Mouse (Mus musculus): ENCODE results near the gene Dlg5.

Dlg5 gene

DNA sequence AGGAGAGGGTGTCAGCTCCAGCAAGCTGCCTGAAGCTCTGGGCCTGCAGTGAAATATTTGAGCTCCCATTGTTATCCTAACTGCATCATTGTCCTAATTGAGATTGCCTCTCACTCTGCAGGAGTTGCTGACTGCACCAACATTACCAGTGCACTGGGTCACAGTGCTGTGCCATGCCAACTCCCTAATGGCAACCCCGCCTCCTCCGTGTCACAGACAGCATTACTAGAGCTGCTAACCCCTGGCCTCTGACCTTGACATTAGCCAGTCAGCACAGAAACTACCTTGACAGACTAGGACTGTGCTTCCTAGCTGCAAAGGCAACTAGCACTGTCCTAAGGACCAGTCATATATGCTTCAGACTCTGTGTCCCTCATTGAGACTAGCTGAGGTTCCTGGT, 139.0 kb downstream of the Dlg5 start:
- no peak for DNase-seq (ENCODE audit: low spot score)

DNA sequence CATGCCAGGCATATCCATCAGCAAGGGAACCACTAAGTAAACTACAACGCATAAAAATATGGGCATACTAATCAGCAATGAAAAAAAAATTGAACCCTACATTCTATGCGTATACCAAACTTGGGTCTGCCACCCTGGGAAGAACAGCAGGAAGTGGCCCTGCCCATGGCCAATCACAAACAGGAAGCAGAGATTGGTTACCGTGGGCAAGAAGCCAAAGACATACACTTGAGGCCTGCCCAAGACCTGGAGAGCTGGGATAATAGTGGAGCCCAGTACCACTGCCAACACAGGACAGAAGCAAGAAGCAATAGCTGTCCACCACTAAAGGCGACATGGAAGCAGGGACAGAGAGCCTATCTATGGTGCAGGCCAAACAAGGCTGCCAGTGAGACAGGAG, 146.9 kb downstream of the Dlg5 start:
- DNase-seq (ENCODE audit: low spot score): no peak

DNA sequence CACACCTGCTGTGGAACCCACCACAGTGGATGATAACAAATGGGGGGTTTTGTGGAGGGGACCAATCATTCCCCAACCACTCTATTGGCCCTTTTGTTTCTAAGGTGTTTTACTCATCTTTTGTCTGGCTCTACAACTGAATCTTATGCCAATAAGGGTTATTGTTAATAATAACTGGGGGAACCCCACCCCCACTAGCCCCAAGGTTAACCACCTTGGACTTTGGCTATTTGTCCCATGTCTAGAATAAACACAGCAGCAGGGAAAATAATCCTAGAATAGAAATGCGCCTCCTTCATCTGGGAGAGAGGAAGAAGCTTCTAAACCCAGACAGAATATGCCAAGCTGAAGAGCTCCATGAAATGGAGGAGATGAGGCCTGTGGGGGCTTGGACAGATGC, 151.1 kb downstream of the Dlg5 start:
- no peak for DNase-seq (ENCODE audit: low spot score)

DNA sequence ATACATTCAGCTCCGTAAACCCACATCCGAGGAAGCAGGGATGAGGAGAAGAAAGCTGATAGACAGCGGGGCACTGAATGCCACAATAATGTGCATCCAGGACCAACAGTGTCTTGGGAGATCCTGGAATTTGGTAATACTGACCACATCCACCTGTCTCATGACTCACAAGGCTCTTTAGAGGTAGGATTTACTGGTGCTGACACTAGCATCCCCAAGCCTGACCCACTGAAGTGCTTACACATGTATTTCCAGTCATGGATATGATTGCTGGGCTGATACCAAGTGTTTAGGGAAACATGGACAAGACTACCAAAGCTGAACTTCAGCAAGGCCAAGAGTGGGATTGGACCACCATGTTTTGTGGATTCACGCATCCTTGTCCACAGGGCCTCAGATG, 152.5 kb downstream of the Dlg5 start:
- no peak for DNase-seq (ENCODE audit: low spot score)

DNA sequence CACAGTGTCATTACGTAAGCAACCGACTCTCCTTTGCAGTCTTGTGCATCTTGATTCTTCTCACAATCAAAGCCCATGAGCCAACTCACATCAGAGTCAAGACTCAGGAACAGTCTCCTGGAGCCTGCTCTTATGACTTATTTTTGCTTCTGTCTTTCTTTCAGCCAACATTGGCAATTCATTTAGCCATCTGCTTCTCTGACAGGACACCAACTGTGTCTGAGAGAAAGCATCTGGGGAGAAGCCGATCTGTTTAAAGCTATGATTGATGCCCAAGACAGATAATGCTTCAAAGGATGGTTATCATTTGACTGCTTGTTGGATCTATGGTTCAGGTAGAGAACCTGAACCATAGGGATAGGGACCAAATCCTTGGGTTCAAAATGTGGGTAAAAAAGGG, 153.3 kb downstream of the Dlg5 start:
- DNase-seq (ENCODE audit: low spot score): no peak

DNA sequence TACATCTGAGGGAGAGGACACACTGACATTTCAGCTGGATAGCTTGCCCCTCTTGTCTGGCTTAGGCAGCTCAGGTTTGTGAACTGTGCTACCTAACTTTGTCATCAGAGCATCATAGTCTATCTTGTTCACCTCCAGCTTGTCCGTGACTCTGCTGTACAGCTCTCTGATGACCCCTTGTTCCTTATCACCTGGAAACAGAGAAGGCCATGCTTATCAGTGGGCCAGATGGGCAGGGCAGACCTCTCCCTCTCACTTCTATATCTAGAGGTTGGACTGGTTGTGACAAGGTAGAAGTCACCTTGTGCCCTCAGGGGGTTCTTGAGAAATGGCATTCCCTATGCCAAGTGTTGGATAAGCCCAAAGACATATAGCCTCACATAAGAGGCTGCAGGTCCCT, 154.9 kb downstream of the Dlg5 start:
- DNase-seq (ENCODE audit: low spot score): no peak

DNA sequence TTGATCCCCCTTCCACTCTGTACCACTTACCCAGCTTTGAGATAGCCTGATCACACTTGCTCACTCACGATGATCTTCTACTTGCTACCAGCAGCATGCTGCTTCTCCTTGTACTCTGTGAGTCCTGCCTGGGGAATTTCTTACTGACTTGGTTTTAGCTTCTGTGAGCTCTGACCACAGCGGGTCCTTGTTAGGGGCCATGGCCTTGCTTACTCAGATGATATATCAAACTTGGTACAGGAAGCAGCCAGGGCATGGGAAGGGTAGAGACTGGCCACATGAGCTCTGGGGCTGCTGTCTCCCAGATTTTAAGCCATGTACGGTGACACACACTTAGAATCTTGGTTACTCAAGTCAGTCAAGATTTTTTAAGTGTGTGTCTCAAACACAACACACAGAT, 156.5 kb downstream of the Dlg5 start:
- DNase-seq (ENCODE audit: low spot score): no peak

DNA sequence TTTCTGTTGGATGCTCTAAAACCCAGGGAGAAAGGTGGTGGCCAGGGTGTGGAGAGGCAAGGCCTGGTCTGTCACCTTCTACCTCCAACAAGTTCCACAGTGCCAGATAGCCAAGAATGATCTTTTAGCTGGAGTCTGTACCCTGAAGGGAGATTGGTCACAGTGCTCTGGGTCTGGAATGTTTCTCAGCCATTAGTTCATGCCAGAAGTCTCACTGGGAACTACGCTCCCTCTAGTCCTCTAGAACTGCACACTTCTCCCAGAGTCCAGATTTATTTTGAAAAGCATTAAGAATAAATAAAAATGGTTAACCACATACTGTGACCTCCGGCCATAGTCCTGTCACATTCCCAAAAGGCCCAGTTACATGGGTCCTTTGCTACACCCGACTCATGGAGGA, 158.3 kb downstream of the Dlg5 start:
- DNase-seq (ENCODE audit: low spot score): no peak

DNA sequence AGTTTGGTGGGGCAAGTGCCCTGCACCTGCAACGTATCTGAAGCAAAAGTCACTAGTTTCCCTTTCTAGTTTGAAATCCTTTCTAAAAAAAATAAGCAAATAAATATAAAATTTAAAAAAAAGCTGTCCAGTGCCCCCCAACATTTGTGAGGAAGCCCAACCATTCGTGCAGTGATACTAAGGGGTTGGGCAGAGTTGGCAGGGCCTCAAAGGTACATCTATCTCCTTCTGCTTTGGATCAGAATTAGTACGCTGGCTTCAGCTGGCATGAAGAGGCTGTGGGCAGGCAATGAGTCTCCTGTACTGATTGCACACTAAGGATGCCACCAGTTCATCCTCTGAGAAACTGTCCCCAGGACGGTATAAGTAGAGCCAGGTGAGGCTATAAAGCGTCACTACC, 159.2 kb downstream of the Dlg5 start:
- DNase-seq (ENCODE audit: low spot score): no peak
